7 mouse cellular contexts compared by ENCODE assay signal in the genomic region with DNA sequence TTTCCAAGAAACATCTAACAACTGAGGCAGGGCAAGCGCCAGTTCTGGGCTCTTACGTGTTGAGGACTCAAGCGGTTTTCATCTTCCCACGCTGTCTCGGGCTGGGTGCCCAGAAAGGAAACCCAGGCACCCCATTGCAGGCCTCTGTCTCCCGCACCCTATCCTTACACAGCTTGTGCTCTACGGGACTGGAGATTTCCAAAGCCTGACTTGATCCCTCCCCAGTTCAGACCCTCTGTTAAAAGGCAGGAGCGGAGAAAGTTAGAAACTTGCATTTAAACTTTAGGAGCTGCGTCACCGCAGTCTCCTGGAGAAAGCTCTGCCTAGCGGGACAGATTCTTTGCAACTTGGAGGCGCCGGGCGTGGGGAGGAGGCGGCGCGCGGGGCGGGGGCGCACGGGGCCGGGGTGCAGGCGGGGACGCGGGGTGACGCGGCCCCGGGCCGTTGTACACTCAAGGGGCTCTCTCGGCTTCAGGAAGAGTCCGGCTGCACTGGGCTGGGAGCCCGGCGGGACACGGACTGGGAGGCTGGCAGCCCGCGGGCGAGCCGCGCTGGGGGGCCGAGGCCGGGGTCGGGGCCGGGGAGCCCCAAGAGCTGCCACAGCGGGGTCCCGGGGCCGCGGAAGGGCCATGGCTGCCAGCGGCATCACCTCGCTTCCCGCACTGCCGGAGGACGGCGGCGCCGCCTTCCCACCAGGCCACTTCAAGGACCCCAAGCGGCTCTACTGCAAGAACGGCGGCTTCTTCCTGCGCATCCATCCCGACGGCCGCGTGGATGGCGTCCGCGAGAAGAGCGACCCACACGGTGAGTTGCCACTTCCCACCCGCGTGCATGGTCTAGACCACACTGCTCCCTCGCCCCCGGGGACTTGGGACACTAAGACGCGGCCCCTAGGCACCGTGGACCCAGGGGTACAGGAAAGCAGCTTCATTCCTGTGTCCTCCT. TPM values are rescaled to one million over a fixed set of nuclear protein-coding genes. Genes with fewer than 3 reads are reported as not detected.
DNase-seq lines count a peak whose midpoint lies in the region; ATAC-seq and TF ChIP-seq lines count a peak whose summit lies in the region.

A gene (plus strand): TSS at position 126 of the 945 bp plus-strand sequence.

- peaks cover 2 to 7% of the 10 kb centered on the region in 2 experiments; a peak in 1 of 4 replicates for H3K4me1 ChIP-seq in ES-E14 (ENCODE audit: control insufficient read depth in 2 of 2, insufficient read depth in 2 of 2, low read length in 2 of 2, poor library complexity in 1 of 2)
- peaks cover 18% of the 10 kb centered on the region for H3K4me1 ChIP-seq in hindbrain, embryonic 10.5 days (replicated peaks)
- H3K4me1 ChIP-seq in midbrain, embryonic 14.5 days (ENCODE audit: control insufficient read depth, insufficient read depth, low read length) = 0 out of 2 replicates have a peak, but pooled peaks cover 4% of the 10 kb centered on the region

- intact Hi-C loops in left cerebral cortex, postnatal 14 days (cut with DNase I) = no loop called here

- peaks cover 57% of the 10 kb centered on the region for H3K27me3 ChIP-seq in hindbrain, embryonic 10.5 days (ENCODE audit: insufficient read depth, poor library complexity, severe bottlenecking)
- peaks cover 24% of the 10 kb centered on the region for H3K27me3 ChIP-seq in midbrain, embryonic 14.5 days (ENCODE audit: control insufficient read depth, insufficient read depth, low read length)

- H3K9me3 ChIP-seq in ES-E14 (ENCODE audit: control insufficient read depth, insufficient read depth, low read depth, low read length) = no peaks in the 10 kb centered on the region
- H3K9me3 ChIP-seq in hindbrain, embryonic 10.5 days = no peaks in the 10 kb centered on the region; the same call in 1 of the 2 replicates
- no peaks in the 10 kb centered on the region; the same call in 1 of the 2 replicates for H3K9me3 ChIP-seq in midbrain, embryonic 14.5 days (ENCODE audit: control insufficient read depth, low read length)

- H3K36me3 ChIP-seq in ES-E14 (ENCODE audit: control insufficient read depth, insufficient read depth, low read length, poor library complexity, severe bottlenecking) = no peaks in the 10 kb centered on the region
- no peaks in the 10 kb centered on the region for H3K36me3 ChIP-seq in hindbrain, embryonic 10.5 days
- no peaks in the 10 kb centered on the region for H3K36me3 ChIP-seq in midbrain, embryonic 14.5 days (ENCODE audit: control insufficient read depth, insufficient read depth, low read length)

- in situ Hi-C loops in ES-E14 (cut with MboI; ENCODE audit: low sequenced_read_pairs in 2 of 2, unreplicated experiment in 2 of 2) = no loop called here

- ATAC-seq in frontal cortex, adult (ENCODE audit: low TSS enrichment) = peak; percentile 95
- ATAC-seq in midbrain, embryonic 14.5 days (ENCODE audit: low FRiP score, low TSS enrichment) = peak; percentile 71

- peak within 1 kb of the TSS; percentile 100 for H3K4me2 ChIP-seq in midbrain, embryonic 14.5 days (ENCODE audit: low read length)

- WGBS in hindbrain, embryonic 10.5 days = 1% methylated on average over 75 of the region's 75 CpGs
- under 1% methylated on average over 73 of the region's 75 CpGs for WGBS in midbrain, embryonic 14.5 days

- no peak within 1 kb of the TSS for H3K27ac ChIP-seq in ES-E14 (ENCODE audit: insufficient read depth, low read depth, low read length, poor library complexity, severe bottlenecking)
- peak within 1 kb of the TSS; percentile 86 for H3K27ac ChIP-seq in hindbrain, embryonic 10.5 days
- no peak within 1 kb of the TSS for H3K27ac ChIP-seq in midbrain, embryonic 14.5 days (replicated peaks; ENCODE audit: low read depth, low read length)

- no peak for DNase-seq in ES-E14 (ENCODE audit: low read depth, low spot score)
- DNase-seq in adrenal gland, postnatal 10 days = peak; percentile 51
- DNase-seq in hindbrain, embryonic 10.5 days (ENCODE audit: low spot score) = peak; percentile 52
- peak; percentile 29 to 50 for DNase-seq in left cerebral cortex, postnatal 14 days (ENCODE audit: low spot score in 2 of 2)
- peak; percentile 65 for DNase-seq in midbrain, embryonic 14.5 days
- peak; percentile 31 for DNase-seq in telencephalon, adult 2 months (ENCODE audit: low read depth, low spot score)

- peak within 1 kb of the TSS; percentile 68 to 73 for H3K4me3 ChIP-seq in ES-E14 (ENCODE audit: insufficient read depth in 1 of 2, low read depth in 1 of 2, low read length in 2 of 2, poor library complexity in 1 of 2, severe bottlenecking in 1 of 2)
- peak within 1 kb of the TSS; percentile 86 for H3K4me3 ChIP-seq in hindbrain, embryonic 10.5 days
- H3K4me3 ChIP-seq in midbrain, embryonic 14.5 days (replicated peaks; ENCODE audit: low read depth, low read length) = peak within 1 kb of the TSS; percentile 59

- peak within 1 kb of the TSS; percentile 34 for H3K9ac ChIP-seq in ES-E14 (ENCODE audit: insufficient read depth, low read depth, low read length, poor library complexity, severe bottlenecking)
- H3K9ac ChIP-seq in midbrain, embryonic 14.5 days (replicated peaks; ENCODE audit: low read length) = peak within 1 kb of the TSS; percentile 60

TF ChIP-seq in ES-E14, 5 proteins besides CTCF, POLR2A, EP300 and RAD21:
- no peak for TF ChIP-seq CHD2 (IDR thresholded peaks at IDR 0.05; ENCODE audit: low read depth, low read length)
- TF ChIP-seq MAFK (IDR thresholded peaks at IDR 0.05; ENCODE audit: insufficient read depth, low read depth, low read length) = no peak
- TF ChIP-seq ZNF384 (IDR thresholded peaks at IDR 0.05; ENCODE audit: low read depth, low read length) = no peak
- TF ChIP-seq HCFC1 (IDR thresholded peaks at IDR 0.05; ENCODE audit: borderline replicate concordance, insufficient read depth, low read length) = no peak

RNA-seq across cellular contexts. Expression of the gene that starts here (rescaled TPM):
- 0.26 and 0.45 TPM in 2 replicates for total RNA-seq in ES-E14 (2012; rRNA removed)
- total RNA-seq in adrenal gland, postnatal 10 days (2021) = 1 to 10 TPM; 4.6 to 5.2 TPM
- polyA plus RNA-seq in hindbrain, embryonic 10.5 days (2016; fragmentation: Nextera tagmentation; extraction: Ambion mirVana) = 0.26 and 0.38 TPM in 2 replicates
- 1 to 10 TPM; 3.1 to 4.1 TPM for total RNA-seq in left cerebral cortex, postnatal 14 days (2021)
- polyA plus RNA-seq in midbrain, embryonic 14.5 days (2014; fragmentation: Nextera tagmentation; extraction: Ambion mirVana) = 0.53 and 0.66 TPM in 2 replicates

Comparison
In these comparisons a context has a peak if more than half of its experiments do, and no peak if none do; other contexts are left out.
1. Peak in DNase-seq, H3K4me3 ChIP-seq and H3K27ac ChIP-seq in hindbrain, embryonic 10.5 days; RNA of the gene not detected or under 1 TPM.
2. Peak in DNase-seq, ATAC-seq, H3K4me3 ChIP-seq, H3K9ac ChIP-seq and H3K4me2 ChIP-seq in midbrain, embryonic 14.5 days; RNA of the gene not detected or under 1 TPM.